8 mouse cellular contexts compared by ENCODE assay signal in the genomic region with DNA sequence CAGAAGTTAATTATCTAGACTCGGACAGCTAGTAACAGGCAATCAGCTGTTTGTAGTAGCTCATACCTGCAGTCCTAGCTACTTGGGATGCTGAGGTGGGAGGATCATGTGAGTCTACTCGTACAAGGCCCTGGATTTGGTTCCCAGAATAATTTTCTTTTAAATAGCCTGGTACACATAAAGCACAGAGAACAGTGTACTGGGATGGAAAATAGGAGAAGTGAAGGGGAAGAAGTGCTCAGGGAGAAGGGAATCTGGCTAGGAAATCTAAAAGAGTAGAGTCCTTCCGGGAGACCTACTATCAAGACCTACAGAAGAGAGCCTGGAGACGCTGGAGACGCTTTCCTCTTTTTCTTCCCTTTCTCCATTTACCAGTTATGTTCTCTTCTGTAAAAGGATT. TPM values are rescaled to one million over a fixed set of nuclear protein-coding genes. Genes with fewer than 3 reads are reported as not detected.
DNase-seq lines count a peak whose midpoint lies in the region; ATAC-seq lines count a peak whose summit lies in the region.

No protein-coding gene starts in this region.

- DNase-seq in heart, adult 18-20 months: no peak
- peak; percentile 45 for DNase-seq in brain, adult 2 months (ENCODE audit: low read depth, low spot score)
- DNase-seq in midbrain, embryonic 11.5 days (ENCODE audit: low spot score, missing footprints): peak; percentile 90
- no peak for DNase-seq in right cerebral cortex, postnatal 4 days
- no peak for DNase-seq in cerebellum, adult 9-10 months

- H3K4me2 ChIP-seq in heart, embryonic 15.5 days: peak overlapping the region; percentile 82
- H3K4me2 ChIP-seq in hindbrain, embryonic 13.5 days: peak overlapping the region; percentile 81
- H3K4me2 ChIP-seq in midbrain, embryonic 11.5 days: peak overlapping the region; percentile 83

- peaks cover 16% of the 10 kb centered on the region for H3K4me1 ChIP-seq in heart, embryonic 15.5 days (replicated peaks)
- H3K4me1 ChIP-seq in hindbrain, embryonic 13.5 days (replicated peaks): peaks cover 30% of the 10 kb centered on the region
- peaks cover 17% of the 10 kb centered on the region for H3K4me1 ChIP-seq in midbrain, embryonic 11.5 days (ENCODE audit: control insufficient read depth, insufficient read depth, low read length)

- H3K9ac ChIP-seq in heart, embryonic 15.5 days: peak overlapping the region; percentile 43; the same call in 1 of the 2 replicates
- no peak overlapping the region; the same call in 1 of the 2 replicates for H3K9ac ChIP-seq in hindbrain, embryonic 13.5 days
- H3K9ac ChIP-seq in midbrain, embryonic 11.5 days (ENCODE audit: low read length): peak overlapping the region; percentile 47

- no peaks in the 10 kb centered on the region for H3K27me3 ChIP-seq in heart, embryonic 15.5 days
- no peaks in the 10 kb centered on the region for H3K27me3 ChIP-seq in hindbrain, embryonic 13.5 days
- no peaks in the 10 kb centered on the region for H3K27me3 ChIP-seq in midbrain, embryonic 11.5 days (ENCODE audit: control insufficient read depth, insufficient read depth, low read length)

- 29% methylated on average over 5 of the region's 5 CpGs for WGBS in heart, embryonic 15.5 days
- WGBS in hindbrain, embryonic 13.5 days: 25% methylated on average over 5 of the region's 5 CpGs
- 26% methylated on average over 5 of the region's 5 CpGs for WGBS in midbrain, embryonic 11.5 days

- H3K4me3 ChIP-seq in heart, embryonic 15.5 days: peak overlapping the region; percentile 42
- peak overlapping the region; percentile 41 for H3K4me3 ChIP-seq in hindbrain, embryonic 13.5 days
- H3K4me3 ChIP-seq in midbrain, embryonic 11.5 days (ENCODE audit: low read depth, low read length): peak overlapping the region; percentile 30

- ATAC-seq in heart, embryonic 15.5 days (replicated peaks; ENCODE audit: insufficient number of reproducible peaks, insufficient read depth, low FRiP score, low read depth): no peak
- ATAC-seq in hindbrain, embryonic 13.5 days (ENCODE audit: low FRiP score): no peak
- no peak for ATAC-seq in midbrain, embryonic 11.5 days (ENCODE audit: low FRiP score)
- no peak for ATAC-seq in erythroblast, adult 5-6 weeks (replicated peaks; ENCODE audit: low FRiP score, poor library complexity, severe bottlenecking)

- no peaks in the 10 kb centered on the region for H3K9me3 ChIP-seq in heart, embryonic 15.5 days (replicated peaks)
- no peaks in the 10 kb centered on the region for H3K9me3 ChIP-seq in hindbrain, embryonic 13.5 days
- H3K9me3 ChIP-seq in midbrain, embryonic 11.5 days (ENCODE audit: control insufficient read depth, low read length): no peaks in the 10 kb centered on the region

- H3K27ac ChIP-seq in heart, embryonic 15.5 days: peak overlapping the region; percentile 4
- peak overlapping the region; percentile 87 for H3K27ac ChIP-seq in hindbrain, embryonic 13.5 days
- peak overlapping the region; percentile 60 for H3K27ac ChIP-seq in midbrain, embryonic 11.5 days (ENCODE audit: low read depth, low read length)

- no peaks in the 10 kb centered on the region for H3K36me3 ChIP-seq in heart, embryonic 15.5 days
- H3K36me3 ChIP-seq in hindbrain, embryonic 13.5 days: no peaks in the 10 kb centered on the region
- H3K36me3 ChIP-seq in midbrain, embryonic 11.5 days (ENCODE audit: control insufficient read depth, insufficient read depth, low read length): no peaks in the 10 kb centered on the region

RNA-seq across cellular contexts. Expression of a gene that starts 16.4 kb away (rescaled TPM):
- 11.4 and 13.6 TPM in 2 replicates for polyA plus RNA-seq in heart, embryonic 15.5 days (2015; fragmentation: Nextera tagmentation; extraction: Ambion mirVana)
- total RNA-seq in heart, adult 18-20 months (2021): 10 to 100 TPM; 53.3 to 54.0 TPM
- polyA plus RNA-seq in hindbrain, embryonic 13.5 days (2015; fragmentation: Nextera tagmentation; extraction: Ambion mirVana): 23.2 and 23.7 TPM in 2 replicates
- 21.0 and 23.0 TPM in 2 replicates for polyA plus RNA-seq in midbrain, embryonic 11.5 days (2014; fragmentation: Nextera tagmentation; extraction: Ambion mirVana)
- 9.8 and 20.9 TPM in 2 replicates for total RNA-seq in erythroblast, adult 5-6 weeks (2015; ENCODE audit: low replicate concordance)
- total RNA-seq in erythroblast, adult 5-6 weeks (2017; ENCODE audit: low replicate concordance): 24.4 and 25.3 TPM in 2 replicates

Comparison
In these comparisons a context has a peak if more than half of its experiments do, and no peak if none do; other contexts are left out.
1. H3K27ac ChIP-seq: peak in every context shown above with its lines; median percentile 87 in hindbrain, embryonic 13.5 days; 60 in midbrain, embryonic 11.5 days; 4 in heart, embryonic 15.5 days.
2. DNase-seq: peak in brain, adult 2 months (single experiment) and midbrain, embryonic 11.5 days (single experiment); none in heart, adult 18-20 months (0 of 2), right cerebral cortex, postnatal 4 days (single experiment) and cerebellum, adult 9-10 months (single experiment).
3. Peak in every context shown above with its lines, with median percentiles within 50 percentile points of each other: H3K4me2 ChIP-seq and H3K4me3 ChIP-seq.